Mouse (Mus musculus): ENCODE results near the gene Icam5.
"Not testable (repeated sequence)": the region's sequence is repeated elsewhere in the genome, so short reads cannot be mapped to it uniquely, and the experiment has no call there.

Gene Icam5

DNA sequence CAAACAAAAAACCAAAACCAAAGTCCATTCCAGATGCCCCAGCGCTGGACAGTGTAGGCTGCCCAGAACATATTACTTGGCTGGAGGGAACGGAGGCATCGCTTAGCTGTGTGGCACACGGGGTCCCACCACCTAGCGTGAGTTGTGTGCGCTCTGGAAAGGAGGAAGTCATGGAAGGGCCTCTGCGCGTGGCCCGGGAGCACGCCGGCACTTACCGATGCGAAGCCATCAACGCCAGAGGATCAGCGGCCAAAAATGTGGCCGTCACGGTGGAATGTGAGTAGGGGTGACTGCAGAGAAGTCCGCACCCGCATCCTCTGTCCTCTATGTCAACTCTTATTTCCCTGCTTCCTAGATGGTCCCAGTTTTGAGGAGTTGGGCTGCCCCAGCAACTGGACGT is 4.3 kb downstream of the Icam5 start:
- DNase-seq = no peak

DNA sequence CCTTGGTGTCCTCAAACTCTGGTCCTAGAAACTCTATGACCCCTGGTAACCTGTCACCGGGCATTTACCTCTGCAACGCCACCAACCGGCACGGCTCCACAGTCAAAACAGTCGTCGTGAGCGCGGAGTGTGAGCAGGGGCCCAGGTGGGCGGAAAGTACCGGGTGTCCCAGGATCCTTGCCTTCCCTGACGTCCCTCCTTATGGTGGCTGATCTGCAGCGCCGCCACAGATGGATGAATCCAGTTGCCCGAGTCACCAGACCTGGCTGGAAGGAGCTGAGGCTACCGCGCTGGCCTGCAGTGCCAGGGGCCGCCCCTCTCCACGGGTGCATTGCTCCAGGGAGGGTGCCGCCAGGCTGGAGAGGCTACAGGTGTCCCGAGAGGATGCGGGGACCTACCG is 4.8 kb downstream of the Icam5 start:
- DNase-seq = no peak

DNA sequence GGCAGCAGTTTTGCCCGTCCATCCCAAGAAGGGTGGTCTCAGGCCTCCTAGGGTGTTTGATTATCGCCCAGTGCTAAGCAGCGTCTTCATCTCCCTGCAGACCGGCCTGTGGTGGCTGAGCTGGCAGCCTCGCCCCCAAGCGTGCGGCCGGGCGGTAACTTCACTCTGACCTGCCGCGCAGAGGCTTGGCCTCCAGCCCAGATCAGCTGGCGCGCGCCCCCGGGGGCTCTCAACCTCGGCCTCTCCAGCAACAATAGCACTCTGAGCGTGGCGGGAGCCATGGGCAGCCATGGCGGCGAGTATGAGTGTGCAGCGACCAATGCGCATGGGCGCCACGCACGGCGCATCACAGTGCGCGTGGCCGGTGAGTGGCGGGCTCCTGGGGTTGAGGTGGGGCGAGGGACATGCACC is 5.6 kb downstream of the Icam5 start:
- peak; percentile 49 to 51 for DNase-seq

DNA sequence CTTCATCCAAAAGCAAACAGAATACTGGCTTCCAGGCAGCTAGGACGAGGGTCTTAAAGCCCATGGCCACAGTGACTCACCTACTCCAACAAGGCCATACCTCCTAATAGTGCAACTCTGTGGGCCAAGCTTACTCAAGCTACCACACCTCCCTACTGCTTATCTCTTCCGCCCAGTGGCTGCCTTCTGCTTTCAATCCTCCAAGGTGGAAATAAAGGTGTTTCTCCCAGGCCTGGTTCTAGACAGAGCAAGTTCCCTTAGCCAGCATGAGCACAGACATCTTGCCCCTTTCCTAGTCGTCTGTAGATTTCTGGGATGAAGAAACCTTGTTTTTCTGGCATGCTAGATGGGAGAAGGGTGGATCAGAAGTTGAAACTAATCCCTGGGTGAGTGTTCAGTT is 7.9 kb downstream of the Icam5 start:
- no peak for DNase-seq

DNA sequence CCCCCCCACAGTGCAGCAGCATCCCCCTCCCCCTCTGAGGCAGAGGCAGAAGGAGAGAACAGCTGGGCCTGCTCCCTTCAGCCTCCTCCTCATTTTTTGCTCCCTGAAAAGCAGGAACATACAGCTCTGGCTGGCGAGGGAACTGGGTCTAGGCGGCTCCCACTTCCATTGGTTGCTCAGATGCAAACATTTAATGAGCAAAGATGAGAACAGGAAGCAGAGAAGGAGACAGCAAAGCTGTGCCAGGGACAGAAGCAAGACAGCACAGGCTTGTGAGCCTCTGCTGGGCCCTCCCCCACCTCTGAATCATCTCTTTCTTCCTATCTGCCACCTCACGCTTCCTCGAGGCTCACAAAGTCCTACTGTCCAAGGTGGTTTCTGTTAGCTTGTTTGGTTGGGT is 9.4 kb downstream of the Icam5 start:
- no peak for DNase-seq

DNA sequence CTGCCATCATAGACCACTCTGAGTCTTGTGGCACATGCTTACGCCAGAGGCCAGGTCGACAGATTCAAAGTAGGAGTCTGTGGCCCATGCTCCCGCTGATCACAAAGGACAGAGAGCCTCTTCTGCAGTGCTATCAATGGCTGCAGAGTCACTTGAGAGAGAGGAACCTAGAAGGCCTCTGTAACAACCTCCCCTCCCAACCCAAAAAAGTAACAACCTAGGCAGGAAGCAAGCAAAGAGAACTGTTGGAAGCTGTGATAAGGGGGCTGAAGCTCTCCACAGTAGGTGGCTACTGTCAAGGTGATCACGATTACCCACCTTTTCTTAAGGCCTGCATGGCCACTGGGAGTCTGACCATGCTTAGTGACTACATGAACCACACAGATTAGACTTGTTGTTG is 11.7 kb downstream of the Icam5 start:
- no peak for DNase-seq

DNA sequence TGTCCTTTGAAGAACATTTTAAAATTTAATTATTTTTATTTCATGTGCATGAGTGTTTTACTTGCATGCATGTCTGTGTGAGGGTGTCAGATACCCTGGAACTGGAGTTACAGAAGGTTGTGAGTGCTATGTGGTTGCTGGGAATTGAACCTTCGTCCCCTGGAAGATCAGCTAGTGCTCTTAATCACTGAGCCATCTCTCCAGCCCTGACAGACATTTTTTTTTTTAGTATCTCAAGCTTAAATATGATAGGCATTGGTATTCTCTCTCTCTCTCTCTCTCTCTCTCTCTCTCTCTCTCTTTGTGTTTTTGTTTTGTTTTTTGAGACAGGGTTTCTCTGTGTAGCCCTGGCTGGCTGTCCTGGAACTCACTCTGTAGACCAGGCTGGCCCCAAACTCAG is 12.9 kb downstream of the Icam5 start:
- not testable (repeated sequence) for DNase-seq

DNA sequence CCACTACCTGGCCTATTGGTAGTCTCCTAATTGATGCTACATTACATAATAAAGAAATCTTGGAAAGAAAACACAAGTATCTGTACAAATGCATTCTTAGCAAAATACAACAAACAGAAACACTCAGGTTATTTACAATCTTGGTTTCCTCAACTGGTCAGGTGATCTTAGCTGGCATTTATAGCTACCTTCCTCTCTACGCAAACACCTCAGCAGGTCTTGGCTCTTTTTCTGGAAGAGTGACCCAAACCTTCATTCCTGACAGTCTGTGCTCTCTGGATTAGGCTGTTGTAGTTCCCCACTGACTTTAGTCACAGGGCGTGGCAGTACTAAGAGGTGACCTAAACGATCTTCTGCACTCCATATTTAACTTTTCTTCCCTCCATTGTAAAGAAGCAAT is 13.4 kb downstream of the Icam5 start:
- no peak for DNase-seq

DNA sequence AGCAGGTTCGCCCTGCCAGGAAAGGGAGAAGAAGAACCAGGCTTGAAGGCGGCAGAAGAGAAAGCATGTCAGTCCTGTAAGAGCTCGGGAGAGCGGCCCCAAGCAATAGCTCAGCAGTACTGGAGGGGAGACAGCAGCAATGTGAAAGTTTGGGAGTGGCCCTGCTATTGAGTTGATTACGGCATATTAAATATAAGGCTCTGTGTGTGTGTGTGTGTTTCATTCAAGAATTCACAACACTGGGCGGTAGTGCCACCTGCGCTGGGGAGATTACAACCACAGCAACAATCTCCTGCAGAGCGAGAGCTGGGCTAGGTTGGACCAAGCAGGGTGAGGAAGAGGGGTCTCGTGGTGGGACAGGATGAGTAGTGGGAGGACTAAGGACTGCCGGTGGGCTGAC is 19.7 kb downstream of the Icam5 start:
- DNase-seq = no peak

DNA sequence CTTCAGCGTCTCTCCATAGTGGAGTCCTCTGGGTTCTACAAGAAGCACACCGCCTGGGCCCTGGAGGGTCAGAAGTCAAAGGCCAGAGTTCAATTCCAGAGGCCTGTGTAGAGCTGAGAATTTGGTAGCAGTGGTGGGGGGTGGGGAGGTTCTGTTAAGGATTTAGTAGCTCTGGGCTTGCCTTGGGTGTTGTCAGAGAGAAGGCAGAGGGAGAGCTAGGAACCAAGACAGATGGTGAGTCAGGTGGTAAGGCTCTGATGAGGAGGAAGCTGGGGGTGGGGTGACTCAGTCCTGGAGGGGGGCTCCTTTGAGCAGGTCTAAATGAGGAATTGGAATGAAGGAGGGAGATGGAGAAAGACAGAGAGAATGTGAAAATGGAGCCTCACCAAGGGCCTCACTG is 31.1 kb downstream of the Icam5 start:
- DNase-seq = no peak

DNA sequence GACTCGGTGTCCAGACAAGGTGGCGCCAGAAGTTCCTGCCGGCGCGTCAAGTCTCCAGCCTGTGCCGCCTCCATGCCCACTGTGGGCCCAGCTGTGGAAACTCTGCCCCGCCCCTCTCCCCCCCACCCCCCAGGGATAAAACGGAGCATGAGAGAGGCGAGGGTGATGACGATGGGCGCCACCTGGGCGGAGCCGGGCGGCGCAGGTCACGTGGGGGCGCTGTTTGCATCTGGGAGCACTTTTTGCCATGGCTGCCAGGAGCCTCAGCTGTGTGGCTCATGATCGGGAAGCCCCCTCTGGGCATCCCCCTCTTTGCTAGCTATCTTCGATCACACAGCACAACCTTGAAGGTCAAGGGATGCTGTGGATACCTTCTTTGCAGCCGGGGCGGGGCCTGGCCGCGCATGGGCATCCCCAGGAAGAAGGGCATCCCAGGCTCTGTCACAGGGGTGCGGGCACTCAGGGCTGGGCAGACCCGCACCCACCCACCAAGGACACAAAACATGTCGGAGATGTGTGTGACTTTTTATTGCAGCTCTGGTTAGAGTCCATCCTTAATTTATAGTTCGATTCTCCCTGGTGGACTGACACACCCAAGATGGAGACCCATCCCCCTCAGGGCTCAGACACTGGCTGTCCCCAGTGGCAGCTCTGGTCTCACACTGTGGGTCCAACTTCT is 35.3 kb downstream of the Icam5 start, which contains the start of gene Zglp1:
Zglp1 (minus strand) TSS at position 88 of the 679 bp plus-strand sequence.
- no peak for DNase-seq

DNA sequence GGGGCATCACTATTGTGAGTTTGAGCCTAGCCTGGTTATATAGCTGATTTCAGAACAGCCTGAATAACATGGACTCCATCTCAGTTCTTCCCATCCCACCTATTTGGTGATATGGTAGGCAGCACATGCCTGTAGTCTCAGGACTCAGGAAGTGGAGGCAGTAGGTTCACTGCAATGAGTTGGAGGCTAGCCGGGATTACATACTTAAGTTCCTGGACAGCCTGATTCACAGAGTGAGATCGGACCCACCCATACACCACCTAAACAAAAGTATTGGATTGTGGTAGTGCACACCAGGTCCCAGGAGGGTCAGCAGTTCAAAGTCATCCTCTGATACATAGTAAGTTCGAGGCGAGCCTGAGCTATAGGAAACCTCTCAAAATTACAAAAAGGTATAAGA is 40.8 kb downstream of the Icam5 start:
- DNase-seq = no peak

DNA sequence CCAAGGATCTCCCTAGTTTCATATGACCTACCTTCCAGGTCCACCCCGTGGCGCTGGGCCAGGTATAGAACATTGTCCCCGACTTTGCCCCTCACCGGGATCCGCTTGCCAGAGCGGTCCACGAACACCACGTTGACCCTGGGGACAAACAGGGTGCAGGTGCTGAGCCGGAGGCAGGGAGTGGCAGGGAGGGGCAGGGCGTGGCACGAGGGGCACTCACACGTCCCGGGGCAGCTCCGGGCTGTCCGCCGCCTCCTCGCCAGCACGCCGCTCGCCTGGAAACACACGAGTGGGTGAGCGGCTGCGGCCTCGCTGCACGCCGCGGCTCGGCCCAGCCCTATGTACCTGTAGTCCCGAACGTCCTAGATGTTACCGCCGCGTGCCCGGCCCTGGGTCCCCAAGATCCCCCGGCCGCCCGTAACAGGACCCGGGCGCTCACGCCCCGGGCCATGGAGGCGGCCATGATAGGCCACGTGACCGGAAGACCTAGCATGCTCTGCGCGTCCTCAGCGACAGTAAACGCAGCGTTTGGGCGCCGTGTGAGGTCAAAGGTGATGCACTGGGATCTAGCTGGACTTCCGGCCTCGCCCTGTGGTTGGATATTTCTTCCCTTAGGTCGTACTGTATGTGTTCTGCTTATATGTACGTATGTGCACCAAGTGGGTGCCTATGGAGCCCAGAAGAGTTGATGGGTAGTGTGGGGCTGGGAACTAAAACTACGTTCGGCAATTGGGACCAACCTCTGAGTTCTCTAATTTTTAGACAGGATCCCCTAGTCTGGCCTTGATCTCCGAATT is 41.4 kb downstream of the Icam5 start, which contains the start of the genes Gm49373 and Fdx1l:
Gm49373 (minus strand) TSS at position 53 of the 797 bp plus-strand sequence.
Fdx1l (minus strand) TSS at position 571 of the 797 bp plus-strand sequence.
- DNase-seq = peak; percentile 91 to 93

DNA sequence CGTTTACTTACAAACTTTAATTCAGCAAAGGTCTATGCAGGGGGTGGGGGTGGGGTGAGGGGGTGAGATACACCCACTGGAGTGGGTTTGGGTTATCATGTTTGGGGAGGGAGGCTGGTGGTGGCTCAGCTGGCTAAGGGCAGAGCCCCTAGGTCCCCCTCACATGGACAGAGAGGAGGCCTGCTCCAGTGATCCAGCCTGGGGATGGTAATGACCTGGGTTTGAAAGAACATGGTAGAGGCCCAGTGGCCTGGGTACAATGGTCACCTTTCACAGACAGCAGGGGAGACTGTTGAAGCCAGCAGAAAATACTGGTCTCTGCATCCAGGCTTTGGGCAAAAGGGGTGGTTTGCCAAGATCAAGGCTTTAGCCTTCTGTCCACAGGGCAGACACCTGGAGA is 42.3 kb downstream of the Icam5 start:
- DNase-seq = peak in 1 of 2 experiments; percentile 20

DNA sequence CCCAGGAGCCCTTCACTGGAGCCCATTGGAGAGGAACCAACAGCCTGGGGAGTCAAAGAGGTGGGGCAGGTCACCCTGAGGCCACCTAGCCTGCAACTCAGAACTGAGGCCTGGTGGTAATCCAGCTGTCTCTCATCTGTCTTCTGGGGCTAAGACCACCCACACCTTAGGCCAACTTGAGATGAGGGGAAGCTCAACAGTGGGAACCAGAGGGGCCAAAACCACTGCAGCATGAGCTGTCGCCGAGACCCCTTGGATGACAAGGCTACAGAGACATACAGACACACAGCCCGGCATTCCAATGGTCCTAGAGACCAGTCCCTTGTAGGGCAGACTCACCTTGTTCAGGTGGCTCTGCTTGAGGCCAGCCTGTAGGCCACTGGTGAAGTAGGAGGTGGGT is 43.8 kb downstream of the Icam5 start:
- DNase-seq = no peak

DNA sequence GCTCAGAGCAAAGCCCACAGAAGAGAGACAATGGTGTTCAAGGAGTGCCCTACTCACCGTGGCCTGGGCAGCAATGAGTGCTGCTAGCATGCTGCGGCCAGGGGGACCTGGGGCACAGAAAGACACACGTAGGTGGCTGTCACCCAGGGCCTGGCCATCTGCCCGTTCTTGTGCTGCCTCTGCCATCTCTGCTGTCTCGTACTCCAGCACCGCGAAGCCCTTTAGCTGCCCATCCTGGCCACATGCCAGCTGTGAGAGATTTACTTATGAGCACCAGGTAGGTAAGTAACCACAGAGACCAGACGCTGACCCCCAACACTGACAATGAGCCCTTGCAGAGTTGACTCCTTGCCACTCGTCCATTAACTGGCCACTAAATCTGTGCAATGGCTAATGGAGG is 49.3 kb downstream of the Icam5 start:
- DNase-seq = peak; percentile 27 to 44

DNA sequence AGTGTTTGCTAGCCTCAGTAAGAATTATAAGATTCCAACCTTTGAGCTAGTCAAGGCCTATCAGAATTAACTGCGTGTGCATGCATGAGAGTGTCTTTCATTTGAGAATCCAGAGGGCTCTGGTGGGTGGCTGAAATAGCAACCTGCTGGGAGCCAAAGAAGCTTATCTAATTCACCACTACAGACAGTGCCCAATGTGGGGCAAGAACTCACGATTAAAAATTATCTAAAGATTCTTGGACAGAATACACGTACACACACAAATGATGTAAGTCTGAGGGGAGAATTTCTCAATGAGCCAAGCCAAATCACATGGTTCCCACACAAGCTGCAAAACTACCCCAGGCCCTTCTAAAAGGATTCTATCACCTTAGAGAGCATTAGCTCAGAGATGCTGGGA is 51.5 kb downstream of the Icam5 start:
- no peak for DNase-seq

Measured in cerebellum, postnatal 14 days (tissue).